Mouse (Mus musculus) limb, embryonic 10.5 days (tissue): ENCODE results near the gene Nipal4. TPM values are rescaled to one million over a fixed set of nuclear protein-coding genes. Genes with fewer than 3 reads are reported as not detected.

Experiments
- microRNA-seq: library from miRNA; unstranded; fragments of <30 nt; microRNA quantifications from one replicate; pipeline ENCODE4, GENCODE M21; 2017
- polyA plus RNA-seq: library from polyadenylated mRNA; unstranded; fragments of >200 nt; fragmentation: Nextera tagmentation; extraction: Ambion mirVana; gene quantifications from 2 replicates; pipeline ENCODE4 v1.2.1, GENCODE M21; 2016

The Nipal4 gene
- polyA plus RNA-seq, 1 experiment from 2014 or later: 0.36 TPM

Small RNA genes within 50 kb of the gene (microRNA-seq; reads per million reads assigned to microRNA genes)
- gene Mir7239 (not detected), gene Mir8100 (not detected)

Other genes starting within 250 kb of the Nipal4 start
- 6.3 and 6.9 TPM in 2 replicates for gene Lsm11, start 221.6 kb downstream of the Nipal4 start, polyA plus RNA-seq
- 15.0 and 15.6 TPM in 2 replicates for gene Thg1l, start 211.0 kb downstream of the Nipal4 start, polyA plus RNA-seq
- gene Sox30, start 186.2 kb downstream of the Nipal4 start, polyA plus RNA-seq: 0.11 and 0.16 TPM in 2 replicates
- 2.9 and 4.7 TPM in 2 replicates for gene Gm12166, start 114.2 kb downstream of the Nipal4 start, polyA plus RNA-seq
- gene Adam19, start 110.5 kb downstream of the Nipal4 start, polyA plus RNA-seq: 10.8 and 14.4 TPM in 2 replicates
- 0.09 and 0.11 TPM in 2 replicates for gene Fndc9, start 69.0 kb upstream of the Nipal4 start, polyA plus RNA-seq
- 9.7 and 14.7 TPM in 2 replicates for gene Cyfip2, start 146.4 kb upstream of the Nipal4 start, polyA plus RNA-seq
- gene Itk, start 223.0 kb upstream of the Nipal4 start, polyA plus RNA-seq: not detected in 2 replicates
- not detected in 2 replicates for gene Fam71b, start 230.1 kb upstream of the Nipal4 start, polyA plus RNA-seq